Mouse (Mus musculus) liver, embryonic 14.5 days (tissue): ENCODE measurements around the gene Zfp704.

Experiments used
- CTCF ChIP-seq: IDR thresholded peaks from 2 replicates; pipeline ENCODE4 v1.5.1; 2016; ENCODE audit warnings: antibody characterized with exemption, low read depth, control low read depth
- EP300 ChIP-seq: IDR thresholded peaks from 2 replicates; pipeline ENCODE4 v1.6.1; 2016; ENCODE audit warnings: antibody characterized with exemption, low read depth

- TF ChIP-seq CTCF (no peak), EP300 (no peak)
Observed at GRCm38 (mm10) chr3:9456380-9456890, 153.4 kb downstream of the Zfp704 start.
